Mouse (Mus musculus): ENCODE measurements around the gene Lpin1.

DNA sequence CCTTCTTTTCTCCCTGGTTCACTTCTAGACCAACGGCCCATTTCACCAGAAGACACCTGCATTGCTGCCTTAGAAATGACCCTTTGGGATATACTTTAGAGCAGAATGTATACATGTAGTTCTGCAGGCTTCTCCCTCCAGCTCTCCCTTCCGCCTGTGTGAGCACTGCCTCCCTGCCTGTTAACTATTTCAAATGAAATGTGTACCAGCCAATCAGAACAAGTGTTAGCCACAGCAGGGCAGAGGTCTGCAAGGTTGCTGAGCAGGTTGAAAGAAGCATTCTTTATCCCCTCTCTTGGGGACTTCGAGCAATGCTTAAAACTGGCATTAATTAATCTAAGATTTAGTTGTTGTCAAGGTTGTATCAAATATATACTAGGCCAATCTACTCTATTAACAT is 11.4 kb downstream of the Lpin1 start:
- TF ChIP-seq CTCF (IDR thresholded peaks at IDR 0.05; ENCODE audit: low read depth, low read length), result no peak
- TF ChIP-seq POLR2A (IDR thresholded peaks at IDR 0.05; ENCODE audit: borderline replicate concordance, low read depth, low read length), result no peak
